Mouse (Mus musculus) thymus, postnatal 36 days (tissue): ENCODE measurements around the gene Fam104a.
A peak's percentile ranks its signal among the peaks of the same experiment; 100 is the strongest.

Experiments used
- DNase-seq, 2 experiments: peaks; one replicate each; pipeline ENCODE4 v3.0.0; 2022; ENCODE audit warnings: mixed read lengths in 2 of 2

Fam104a gene

GRCm38 (mm10) chr11:113699643-113700042 lies 15.7 kb upstream of the Fam104a start:
- no peak for DNase-seq

GRCm38 (mm10) chr11:113698013-113698545 lies 14.1 kb upstream of the Fam104a start:
- DNase-seq, result no peak

- no peak for DNase-seq
These were observed 13.6 kb upstream of the Fam104a start for GRCm38 (mm10) chr11:113697571-113697970.

GRCm38 (mm10) chr11:113691851-113692250 lies 7.9 kb upstream of the Fam104a start:
- no peak for DNase-seq

GRCm38 (mm10) chr11:113691318-113691717 lies 7.4 kb upstream of the Fam104a start:
- DNase-seq, result no peak

- no peak for DNase-seq
These were observed 6.6 kb upstream of the Fam104a start for GRCm38 (mm10) chr11:113690506-113690905.

- DNase-seq, result no peak
These were observed 3.1 kb upstream of the Fam104a start for GRCm38 (mm10) chr11:113687031-113687430.

GRCm38 (mm10) chr11:113684707-113685426 lies 912 bp upstream of the Fam104a start:
- DNase-seq, result no peak

GRCm38 (mm10) chr11:113683627-113683956 lies 363 bp downstream of the Fam104a start:
- DNase-seq, result no peak

- peak; percentile 65 to 78 for DNase-seq
These were observed 893 bp downstream of the Fam104a start for GRCm38 (mm10) chr11:113682897-113683626.

- no peak for DNase-seq
These were observed 2.0 kb downstream of the Fam104a start for GRCm38 (mm10) chr11:113681979-113682378.

GRCm38 (mm10) chr11:113680954-113681353 lies 3.0 kb downstream of the Fam104a start:
- DNase-seq, result no peak

- DNase-seq, result no peak
These were observed 5.6 kb downstream of the Fam104a start for GRCm38 (mm10) chr11:113678373-113678772.

GRCm38 (mm10) chr11:113677378-113677777 lies 6.6 kb downstream of the Fam104a start:
- DNase-seq, result no peak

- DNase-seq, result no peak
These were observed 7.1 kb downstream of the Fam104a start for GRCm38 (mm10) chr11:113676847-113677246.

GRCm38 (mm10) chr11:113674595-113674994 lies 9.4 kb downstream of the Fam104a start:
- DNase-seq, result no peak

- no peak for DNase-seq
These were observed 10.3 kb downstream of the Fam104a start for GRCm38 (mm10) chr11:113673614-113674013.

- DNase-seq, result no peak
These were observed 14.2 kb downstream of the Fam104a start for GRCm38 (mm10) chr11:113669711-113670110.

GRCm38 (mm10) chr11:113668857-113669256 lies 15.1 kb downstream of the Fam104a start:
- no peak for DNase-seq

- DNase-seq, result no peak
These were observed 16.3 kb downstream of the Fam104a start for GRCm38 (mm10) chr11:113667704-113668103.

- no peak for DNase-seq
These were observed 16.8 kb downstream of the Fam104a start for GRCm38 (mm10) chr11:113667122-113667521.

GRCm38 (mm10) chr11:113666648-113667047 lies 17.3 kb downstream of the Fam104a start:
- DNase-seq, result peak; percentile 29 to 60

GRCm38 (mm10) chr11:113666205-113666604 lies 17.8 kb downstream of the Fam104a start:
- no peak for DNase-seq

GRCm38 (mm10) chr11:113664279-113664678 lies 19.7 kb downstream of the Fam104a start:
- DNase-seq, result no peak
